Mouse (Mus musculus): ENCODE results near the gene Smarcad1.

Smarcad1 gene

DNA sequence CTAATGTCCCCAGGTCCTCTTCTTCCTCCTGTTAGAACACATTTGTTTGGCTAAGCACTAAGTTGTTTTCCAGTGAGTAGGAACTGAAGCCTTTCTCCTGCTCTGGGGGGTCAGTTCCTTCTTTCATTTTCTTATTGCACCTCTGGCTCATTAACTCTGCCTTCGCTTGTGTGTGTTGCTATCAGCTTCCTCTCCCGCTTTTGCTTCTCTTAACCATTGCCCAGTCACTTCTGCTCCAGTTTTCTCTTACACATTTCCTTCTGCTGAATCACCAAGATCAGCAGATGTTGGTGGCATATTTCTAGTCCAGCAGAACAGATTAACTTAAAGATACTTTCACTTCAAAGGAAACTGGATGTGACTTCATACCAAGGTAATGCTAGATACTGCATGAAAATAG lies 72.5 kb downstream of the Smarcad1 start:
- DNase-seq: no peak

GRCm38 (mm10) chr6:65117540-65117939 lies 75.2 kb downstream of the Smarcad1 start:
- no peak for DNase-seq

GRCm38 (mm10) chr6:65126074-65126726 lies 83.8 kb downstream of the Smarcad1 start:
- no peak for DNase-seq

DNA sequence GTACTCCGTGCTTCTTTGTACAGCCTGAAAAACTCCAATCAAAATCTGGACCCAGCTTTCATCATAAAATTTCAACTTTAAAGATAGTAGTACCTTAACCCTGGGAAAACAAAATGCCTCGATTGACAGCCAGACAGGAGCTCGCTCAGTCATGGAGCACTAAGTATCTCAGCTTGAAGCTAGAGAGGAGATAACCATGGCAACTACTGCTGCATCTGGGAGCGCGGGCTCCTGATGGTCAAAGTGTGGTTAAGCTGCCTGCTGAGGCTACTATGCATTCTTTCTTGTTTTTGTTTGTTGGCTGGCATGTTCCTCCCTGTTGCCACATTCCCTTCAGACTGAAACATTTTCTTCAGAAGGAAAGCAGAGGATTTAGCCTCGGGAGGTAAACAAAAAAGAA lies 90.0 kb downstream of the Smarcad1 start:
- no peak for DNase-seq

- DNase-seq: no peak
These were observed 95.4 kb downstream of the Smarcad1 start for GRCm38 (mm10) chr6:65137802-65138201.

- DNase-seq: no peak
These were observed 95.9 kb downstream of the Smarcad1 start for GRCm38 (mm10) chr6:65138243-65138642.

DNA sequence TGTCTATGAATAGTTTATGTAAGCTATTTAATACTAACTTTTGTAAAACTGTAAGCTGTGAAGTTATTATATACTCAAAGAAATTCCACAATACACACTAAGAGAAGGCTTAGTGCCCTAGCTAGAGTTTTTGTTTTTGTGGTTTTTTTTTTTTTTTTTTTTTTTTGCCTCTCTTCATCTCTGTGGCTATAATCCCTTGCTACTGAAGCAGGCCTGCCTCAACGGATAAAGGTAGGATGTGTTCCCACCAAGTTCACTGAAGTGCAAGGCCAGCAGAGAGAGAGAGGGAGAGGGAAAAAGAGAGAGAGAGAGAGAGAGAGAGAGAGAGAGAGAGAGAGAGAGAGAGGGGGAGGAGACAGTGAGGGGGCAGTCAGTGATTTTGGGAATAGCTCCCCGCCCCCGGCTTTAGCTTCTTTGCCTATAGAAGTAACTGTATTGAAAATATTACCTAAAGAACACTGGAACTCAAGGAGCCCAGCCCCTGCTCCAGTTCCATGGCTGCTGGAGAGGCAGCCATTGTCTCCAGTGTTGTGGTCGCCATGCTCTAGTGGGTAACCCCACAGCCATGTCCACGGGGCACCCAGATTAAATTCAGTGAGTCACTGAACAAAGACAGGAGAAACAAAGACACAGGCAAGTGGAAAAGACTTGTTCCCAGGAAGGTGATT lies 97.8 kb downstream of the Smarcad1 start:
- DNase-seq: no peak

- no peak for DNase-seq
These were observed 98.4 kb downstream of the Smarcad1 start for GRCm38 (mm10) chr6:65140750-65141243.

DNA sequence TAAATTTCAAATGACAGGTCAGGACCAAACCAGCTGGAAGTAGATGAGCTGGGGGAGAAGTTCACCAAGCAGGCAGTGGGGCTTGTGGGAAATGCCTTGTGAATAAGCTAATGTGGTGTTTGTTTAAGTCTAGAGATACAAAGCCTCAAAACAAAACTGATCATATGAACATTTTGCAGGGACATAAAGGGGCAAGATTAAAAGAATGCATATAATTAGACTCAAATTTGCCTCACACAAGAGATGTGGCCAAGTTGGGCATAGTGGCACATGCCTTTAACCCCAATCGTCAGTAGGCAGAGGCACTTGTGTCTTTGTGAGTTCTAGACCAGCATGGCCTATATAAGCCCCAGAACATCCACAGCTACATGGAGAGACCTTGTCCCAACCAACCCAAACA lies 99.9 kb downstream of the Smarcad1 start:
- no peak for DNase-seq

- DNase-seq: peak; percentile 73
These were observed 102.3 kb downstream of the Smarcad1 start, which contains the start of gene Hpgds for GRCm38 (mm10) chr6:65144621-65145205. TSS of gene Hpgds (minus strand) at chr6:65144908.

DNA sequence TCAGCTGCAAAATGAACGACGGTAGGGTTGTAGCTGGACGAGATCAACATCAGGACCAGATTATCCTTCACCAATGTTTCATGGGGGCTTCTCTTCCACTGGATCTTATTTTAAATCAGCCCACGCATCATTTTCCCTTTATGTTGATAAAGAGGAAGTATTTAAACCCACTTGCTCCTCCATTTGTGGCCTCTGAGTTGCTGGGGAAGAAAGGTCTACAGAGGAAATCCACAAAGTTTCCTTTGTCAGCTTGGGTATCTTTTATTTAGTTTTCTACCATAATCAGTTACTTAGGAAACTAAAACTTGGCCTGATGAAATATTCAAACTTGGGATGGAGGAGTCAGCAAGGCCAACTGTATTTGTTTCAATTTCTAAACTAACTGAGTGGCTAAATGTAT lies 104.0 kb downstream of the Smarcad1 start:
- no peak for DNase-seq

GRCm38 (mm10) chr6:65150703-65151102 lies 108.3 kb downstream of the Smarcad1 start:
- no peak for DNase-seq

DNA sequence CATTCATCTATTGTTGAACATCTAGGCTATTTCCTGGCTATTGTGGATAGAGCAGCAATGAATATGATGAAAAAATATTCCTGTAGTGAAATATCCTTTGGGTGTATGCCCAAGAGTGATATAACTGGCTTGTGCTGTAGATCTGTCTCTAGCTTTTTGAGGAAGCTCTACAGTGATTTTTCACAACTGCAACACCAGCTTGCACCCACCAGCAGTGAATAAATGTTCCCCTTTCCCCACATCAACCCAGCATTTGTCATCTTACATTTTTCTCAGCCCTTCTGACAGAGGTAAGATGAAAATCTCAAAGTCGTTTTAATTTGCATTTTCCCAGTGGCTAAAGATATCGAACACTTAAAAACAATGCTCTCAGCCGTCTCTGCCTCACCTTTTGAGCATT lies 111.2 kb downstream of the Smarcad1 start:
- DNase-seq: no peak

GRCm38 (mm10) chr6:65157042-65157441 lies 114.7 kb downstream of the Smarcad1 start:
- no peak for DNase-seq

- no peak for DNase-seq
These were observed 117.1 kb downstream of the Smarcad1 start for GRCm38 (mm10) chr6:65159381-65159942.

GRCm38 (mm10) chr6:65164137-65164536 lies 121.8 kb downstream of the Smarcad1 start:
- peak; percentile 47 for DNase-seq

- DNase-seq: peak; percentile 24
These were observed 122.6 kb downstream of the Smarcad1 start for GRCm38 (mm10) chr6:65164977-65165376.

All from layer of hippocampus, adult 9-11 months (tissue).